Mouse (Mus musculus) layer of hippocampus, postnatal 25 days (tissue): ENCODE measurements around the gene Elf2. TPM values are rescaled to one million over a fixed set of nuclear protein-coding genes. Genes with fewer than 3 reads are reported as not detected.
A peak's percentile ranks its signal among the peaks of the same experiment; 100 is the strongest.

Experiments used
- DNase-seq, 2 experiments: peaks; one replicate each; pipeline ENCODE4 v3.0.0; 2022; ENCODE audit warnings: mixed read lengths in 2 of 2, low spot score in 1 of 2; ENCODE audit errors: extremely low spot score in 1 of 2
- total RNA-seq, 2 experiments: library from RNA; stranded (reverse); gene quantifications; 2 replicates each; pipeline ENCODE4 v1.2.3; 2021

Elf2 gene
- total RNA-seq, 2 experiments from 2014 or later = 41.3 to 44.6 TPM

GRCm38 (mm10) chr3:51288880-51289821 is 51.3 kb downstream of the Elf2 start:
- peak; percentile 64 to 92 for DNase-seq

GRCm38 (mm10) chr3:51284375-51284774 is 56.1 kb downstream of the Elf2 start:
- no peak for DNase-seq

- no peak for DNase-seq
These were observed 58.7 kb downstream of the Elf2 start for GRCm38 (mm10) chr3:51281727-51282126.

- no peak for DNase-seq
These were observed 62.0 kb downstream of the Elf2 start for GRCm38 (mm10) chr3:51278433-51278832.

GRCm38 (mm10) chr3:51277201-51278150 is 63.0 kb downstream of the Elf2 start:
- peak; percentile 60 to 76 for DNase-seq

GRCm38 (mm10) chr3:51276421-51277111 is 63.9 kb downstream of the Elf2 start:
- peak; percentile 16 to 67 for DNase-seq

GRCm38 (mm10) chr3:51275956-51276398 is 64.5 kb downstream of the Elf2 start:
- DNase-seq = peak; percentile 77 to 90

GRCm38 (mm10) chr3:51270069-51270817 is 70.2 kb downstream of the Elf2 start:
- no peak for DNase-seq

- no peak for DNase-seq
These were observed 72.0 kb downstream of the Elf2 start for GRCm38 (mm10) chr3:51268434-51268833.

GRCm38 (mm10) chr3:51262942-51263341 is 77.5 kb downstream of the Elf2 start:
- DNase-seq = no peak

- DNase-seq = no peak
These were observed 82.4 kb downstream of the Elf2 start for GRCm38 (mm10) chr3:51258070-51258469.

- no peak for DNase-seq
These were observed 84.0 kb downstream of the Elf2 start for GRCm38 (mm10) chr3:51256450-51256849.

- no peak for DNase-seq
These were observed 85.7 kb downstream of the Elf2 start for GRCm38 (mm10) chr3:51254784-51255183.

GRCm38 (mm10) chr3:51252689-51253402 is 87.6 kb downstream of the Elf2 start:
- peak in 1 of 2 experiments; percentile 1 for DNase-seq

- no peak for DNase-seq
These were observed 88.2 kb downstream of the Elf2 start for GRCm38 (mm10) chr3:51252223-51252622.

GRCm38 (mm10) chr3:51251057-51251456 is 89.4 kb downstream of the Elf2 start:
- no peak for DNase-seq

- DNase-seq = no peak
These were observed 90.6 kb downstream of the Elf2 start for GRCm38 (mm10) chr3:51249866-51250265.

- no peak for DNase-seq
These were observed 91.0 kb downstream of the Elf2 start for GRCm38 (mm10) chr3:51249460-51249859.

GRCm38 (mm10) chr3:51248600-51248999 is 91.9 kb downstream of the Elf2 start:
- no peak for DNase-seq
